14 mouse cellular contexts compared by ENCODE assay signal in the genomic region with DNA sequence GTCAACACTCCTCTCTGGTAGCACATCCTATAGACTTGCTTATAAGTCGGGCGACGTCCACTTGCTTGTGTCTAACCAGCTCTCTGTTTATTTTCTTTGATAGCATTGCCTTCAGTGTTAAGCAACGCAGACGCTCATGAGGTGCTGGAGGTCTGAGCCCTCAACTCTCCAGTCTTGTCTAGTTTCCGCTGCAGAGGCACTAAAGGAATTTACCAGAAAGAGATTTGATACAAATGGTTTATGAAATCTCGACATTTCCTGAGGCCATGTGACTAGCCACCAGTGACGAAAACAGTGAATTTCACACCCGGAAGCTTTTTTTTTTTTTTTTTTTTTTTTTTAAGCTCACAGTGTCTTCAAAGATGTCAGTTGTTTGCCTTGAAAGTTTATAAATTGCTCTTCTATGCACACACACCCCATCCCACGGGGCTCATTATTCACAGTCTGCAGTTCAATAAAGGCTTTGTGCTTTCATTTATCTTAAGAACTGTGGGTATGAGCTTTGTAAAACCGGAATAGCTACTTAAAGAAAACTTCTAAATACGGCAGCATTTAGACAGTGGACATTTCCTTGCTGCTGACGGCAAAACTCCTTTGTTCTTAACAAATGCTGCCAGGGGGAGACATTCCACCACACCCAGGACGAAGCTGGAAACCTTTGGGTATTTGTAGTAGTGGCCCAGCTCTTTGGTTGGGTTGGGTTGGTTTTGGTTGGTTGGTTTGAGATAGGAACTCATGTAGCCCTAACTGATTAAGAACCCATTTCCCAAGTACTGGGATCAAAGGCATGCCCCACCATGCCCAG. TPM values are rescaled to one million over a fixed set of nuclear protein-coding genes. Genes with fewer than 3 reads are reported as not detected.
DNase-seq lines count a peak whose midpoint lies in the region; ATAC-seq lines count a peak whose summit lies in the region.
"Had no signal": no experiment of that assay in that cellular context is flagged by ENCODE, and none has a peak within 500 bp of the region (broad histone marks: within the 10 kb centered on the region; RNA-seq: fewer than 3 reads in every experiment).

No protein-coding gene starts in this region.

- DNase-seq in intestine, embryonic 14.5 days (ENCODE audit: low spot score): no peak
- DNase-seq in ES-CJ7 (ENCODE audit: low read depth, low spot score): peak; percentile 49
- DNase-seq in right cerebral cortex, adult 18-20 months: no peak
- no peak for DNase-seq in left cerebral cortex, postnatal 36 days (ENCODE audit: low spot score in 2 of 2)
- DNase-seq: adrenal gland, adult 2 months; cerebellum, postnatal 36 days; thymus, adult 2 months had no signal

- WGBS in intestine, embryonic 14.5 days: 17% methylated on average over 14 of the region's 14 CpGs
- WGBS in intestine, embryonic 15.5 days: 24% methylated on average over 14 of the region's 14 CpGs
- WGBS in embryonic facial prominence, embryonic 13.5 days: 47% methylated on average over 14 of the region's 14 CpGs
- 51% methylated on average over 14 of the region's 14 CpGs for WGBS in limb, embryonic 15.5 days

- peaks cover 14% of the 10 kb centered on the region for H3K4me1 ChIP-seq in intestine, embryonic 14.5 days (replicated peaks; ENCODE audit: control insufficient read depth, insufficient read depth, low read length)
- H3K4me1 ChIP-seq in intestine, embryonic 15.5 days (replicated peaks): 0 out of 2 replicates have a peak, but pooled peaks cover 6% of the 10 kb centered on the region
- peaks cover 11% of the 10 kb centered on the region for H3K4me1 ChIP-seq in embryonic facial prominence, embryonic 13.5 days
- H3K4me1 ChIP-seq in limb, embryonic 15.5 days: peaks cover 16% of the 10 kb centered on the region; the same call in 1 of the 2 replicates

- no peak for ATAC-seq in intestine, embryonic 14.5 days (replicated peaks; ENCODE audit: low FRiP score, low TSS enrichment, low read depth)
- ATAC-seq in intestine, embryonic 15.5 days: no peak
- ATAC-seq in embryonic facial prominence, embryonic 13.5 days (ENCODE audit: insufficient number of reproducible peaks, insufficient read depth, low FRiP score, low TSS enrichment, low read depth): no peak
- ATAC-seq in limb, embryonic 15.5 days (ENCODE audit: insufficient number of reproducible peaks, low FRiP score, low TSS enrichment, low read depth): no peak
- ATAC-seq: intestine, postnatal 0 days; Patski had no signal

- no peak overlapping the region for H3K9ac ChIP-seq in intestine, embryonic 14.5 days (ENCODE audit: low read length)
- H3K9ac ChIP-seq in intestine, embryonic 15.5 days: no peak overlapping the region
- no peak overlapping the region for H3K9ac ChIP-seq in embryonic facial prominence, embryonic 13.5 days
- no peak overlapping the region for H3K9ac ChIP-seq in limb, embryonic 15.5 days
- H3K9ac ChIP-seq: neural tube, embryonic 13.5 days had no signal

- H3K4me2 ChIP-seq in intestine, embryonic 14.5 days (ENCODE audit: low read length): peak overlapping the region; percentile 23
- no peak overlapping the region for H3K4me2 ChIP-seq in intestine, embryonic 15.5 days (replicated peaks)
- no peak overlapping the region for H3K4me2 ChIP-seq in embryonic facial prominence, embryonic 13.5 days
- no peak overlapping the region for H3K4me2 ChIP-seq in limb, embryonic 15.5 days
- H3K4me2 ChIP-seq: neural tube, embryonic 13.5 days had no signal

- H3K4me3 ChIP-seq in intestine, embryonic 14.5 days (ENCODE audit: low read depth, low read length): no peak overlapping the region
- no peak overlapping the region for H3K4me3 ChIP-seq in intestine, embryonic 15.5 days (replicated peaks)
- H3K4me3 ChIP-seq in embryonic facial prominence, embryonic 13.5 days: no peak overlapping the region
- H3K4me3 ChIP-seq in limb, embryonic 15.5 days: no peak overlapping the region
- H3K4me3 ChIP-seq: neural tube, embryonic 13.5 days had no signal

- no peaks in the 10 kb centered on the region for H3K9me3 ChIP-seq in intestine, embryonic 14.5 days (ENCODE audit: control insufficient read depth, low read length)
- H3K9me3 ChIP-seq in intestine, embryonic 15.5 days: no peaks in the 10 kb centered on the region
- no peaks in the 10 kb centered on the region for H3K9me3 ChIP-seq in embryonic facial prominence, embryonic 13.5 days
- H3K9me3 ChIP-seq in limb, embryonic 15.5 days: no peaks in the 10 kb centered on the region
- H3K9me3 ChIP-seq: neural tube, embryonic 13.5 days had no signal

- H3K27ac ChIP-seq in intestine, embryonic 14.5 days (ENCODE audit: low read depth): peak overlapping the region; percentile 38; the same call in 1 of the 2 replicates
- no peak overlapping the region for H3K27ac ChIP-seq in intestine, embryonic 15.5 days
- H3K27ac ChIP-seq in embryonic facial prominence, embryonic 13.5 days: peak overlapping the region; percentile 51
- 0 out of 2 replicates have a peak overlapping the region, but pooled peaks have one; percentile 24 for H3K27ac ChIP-seq in limb, embryonic 15.5 days
- H3K27ac ChIP-seq: macrophage; neural tube, embryonic 13.5 days had no signal

- H3K36me3 ChIP-seq in intestine, embryonic 14.5 days (ENCODE audit: control insufficient read depth, insufficient read depth, low read length): peaks cover 8% of the 10 kb centered on the region; the same call in 1 of the 2 replicates
- H3K36me3 ChIP-seq in intestine, embryonic 15.5 days: 0 out of 2 replicates have a peak, but pooled peaks cover 2% of the 10 kb centered on the region
- peaks cover 8% of the 10 kb centered on the region; the same call in 1 of the 2 replicates for H3K36me3 ChIP-seq in embryonic facial prominence, embryonic 13.5 days
- H3K36me3 ChIP-seq in limb, embryonic 15.5 days: peaks cover 8% of the 10 kb centered on the region; the same call in 1 of the 2 replicates

- intact Hi-C loops in left cerebral cortex, postnatal 36 days (cut with DNase I): no loop called here

- H3K27me3 ChIP-seq in intestine, embryonic 14.5 days (replicated peaks; ENCODE audit: control insufficient read depth, insufficient read depth, low read length): no peaks in the 10 kb centered on the region
- 0 out of 2 replicates have a peak, but pooled peaks cover 1% of the 10 kb centered on the region for H3K27me3 ChIP-seq in intestine, embryonic 15.5 days (replicated peaks)
- no peaks in the 10 kb centered on the region for H3K27me3 ChIP-seq in embryonic facial prominence, embryonic 13.5 days
- no peaks in the 10 kb centered on the region for H3K27me3 ChIP-seq in limb, embryonic 15.5 days
- H3K27me3 ChIP-seq: neural tube, embryonic 13.5 days; Patski had no signal

RNA-seq across cellular contexts. Expression of gene Adcy7, which starts 9.2 kb away (rescaled TPM):
- 1.9 and 2.3 TPM in 2 replicates for polyA plus RNA-seq in intestine, embryonic 14.5 days (2014; fragmentation: Nextera tagmentation; extraction: Ambion mirVana)
- polyA plus RNA-seq in intestine, embryonic 15.5 days (2015; fragmentation: Nextera tagmentation; extraction: Ambion mirVana): 3.1 and 3.2 TPM in 2 replicates
- 6.6 and 7.3 TPM in 2 replicates for polyA plus RNA-seq in embryonic facial prominence, embryonic 13.5 days (2015; fragmentation: Nextera tagmentation; extraction: Ambion mirVana)
- 7.3 and 8.3 TPM in 2 replicates for polyA plus RNA-seq in limb, embryonic 15.5 days (2015; fragmentation: Nextera tagmentation; extraction: Ambion mirVana)
- 1 to 10 TPM; 4.7 TPM for total RNA-seq in left cerebral cortex, postnatal 36 days (2021)
